Mouse (Mus musculus) telencephalon, adult 2 months (tissue): ENCODE results near the gene Oprm1.
"Not testable (repeated sequence)": the region's sequence is repeated elsewhere in the genome, so short reads cannot be mapped to it uniquely, and the experiment has no call there.

Source experiments
- DNase-seq: peaks from one replicate; pipeline ENCODE4 v3.0.0-alpha.2; 2011; ENCODE audit warnings: low read depth, low spot score

Gene Oprm1

GRCm38 (mm10) chr10:6758206-6758605, at the start of gene Oprm1:
Oprm1 (plus strand) TSS chr10:6758506.
- DNase-seq, result no peak

DNA sequence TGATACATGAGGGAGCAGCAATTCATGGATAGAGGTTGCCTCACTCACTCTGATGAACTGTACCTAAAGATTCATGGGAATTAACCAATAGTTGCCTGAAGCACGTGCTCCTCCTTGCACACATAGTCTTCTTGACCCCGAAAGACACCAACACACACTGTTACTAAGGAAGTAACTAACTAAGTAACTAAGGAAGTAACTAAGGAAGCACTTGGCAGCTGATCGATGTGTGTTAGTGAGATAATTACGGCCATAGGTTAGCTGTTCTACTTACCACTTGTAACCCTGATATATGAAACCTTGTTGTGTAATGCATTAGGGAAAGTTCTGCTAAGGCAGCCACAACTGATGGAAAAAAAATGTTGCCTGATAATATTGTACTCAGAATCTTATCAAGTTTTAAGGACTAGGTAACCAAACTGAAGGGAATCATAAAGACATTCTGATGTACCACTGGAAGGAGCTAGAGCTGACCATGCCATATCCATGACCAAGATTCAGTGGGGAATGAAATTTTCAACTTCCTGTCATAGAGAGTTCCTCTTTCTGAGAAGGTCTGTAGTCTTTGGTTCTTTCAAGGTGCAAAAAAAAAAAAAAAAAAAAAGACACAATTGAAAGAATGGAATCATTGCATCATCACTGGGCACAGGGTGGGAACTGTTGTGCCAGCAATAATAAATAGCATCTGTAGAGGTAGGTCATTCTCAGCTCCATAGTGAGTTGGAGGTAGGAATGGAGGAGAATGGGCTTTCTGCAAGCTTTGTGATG, 40.9 kb upstream of the Oprm1 start:
- DNase-seq, result no peak

- no peak for DNase-seq
Observed at GRCm38 (mm10) chr10:6723765-6724164, 34.5 kb upstream of the Oprm1 start.

GRCm38 (mm10) chr10:6728469-6728868, 29.8 kb upstream of the Oprm1 start:
- DNase-seq, result no peak

- DNase-seq, result no peak
Observed at GRCm38 (mm10) chr10:6753375-6753774, 4.9 kb upstream of the Oprm1 start.

DNA sequence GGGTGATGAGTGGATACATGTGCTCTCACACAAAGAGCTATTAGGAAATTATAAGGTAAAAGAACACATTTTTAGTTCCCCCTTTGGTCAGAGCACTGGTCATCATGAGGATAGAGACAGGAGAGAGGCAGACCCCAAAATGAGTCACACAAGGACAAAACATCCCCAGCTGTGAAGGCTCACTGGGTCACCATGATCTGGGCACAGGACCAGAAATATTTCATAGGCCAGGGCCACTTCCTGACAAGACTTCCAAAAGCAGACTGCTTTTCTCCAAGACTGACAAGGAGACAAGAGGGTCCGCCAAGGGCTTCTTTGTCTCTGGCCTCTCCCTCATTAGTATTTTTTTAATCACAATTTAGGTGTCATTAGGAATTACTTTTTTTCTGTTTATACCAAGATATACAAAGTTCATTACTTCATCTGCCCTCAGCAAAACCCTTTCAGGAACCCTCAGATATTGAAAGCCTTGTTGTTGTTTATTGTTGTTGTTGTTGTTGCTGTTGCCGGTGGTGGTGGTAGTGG, 3.0 kb downstream of the Oprm1 start, which contains the start of gene Gm10945:
Gene Gm10945 (minus strand): TSS at position 475 of the 525 bp plus-strand sequence.
- DNase-seq, result no peak

GRCm38 (mm10) chr10:6788517-6789237, 30.4 kb downstream of the Oprm1 start:
- DNase-seq, result no peak

DNA sequence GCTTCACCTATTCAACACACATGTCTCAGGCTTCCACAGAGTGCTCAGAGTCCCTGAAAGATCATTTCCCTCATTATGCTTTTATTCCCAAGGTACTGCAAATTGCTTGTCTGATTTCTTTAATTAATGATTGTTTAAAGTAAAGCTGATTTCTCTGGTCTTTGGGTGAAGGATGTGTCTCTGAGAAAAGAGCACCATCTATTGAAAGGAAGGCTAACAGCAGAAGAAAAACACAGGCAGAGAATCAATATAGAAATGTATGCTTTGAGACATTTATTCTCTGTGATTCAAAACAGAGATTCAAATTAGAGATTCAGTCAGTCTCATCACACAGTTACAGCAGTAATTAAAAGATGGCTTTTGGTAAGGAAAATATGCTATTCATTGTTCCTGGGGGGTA, 31.9 kb downstream of the Oprm1 start:
- no peak for DNase-seq

DNA sequence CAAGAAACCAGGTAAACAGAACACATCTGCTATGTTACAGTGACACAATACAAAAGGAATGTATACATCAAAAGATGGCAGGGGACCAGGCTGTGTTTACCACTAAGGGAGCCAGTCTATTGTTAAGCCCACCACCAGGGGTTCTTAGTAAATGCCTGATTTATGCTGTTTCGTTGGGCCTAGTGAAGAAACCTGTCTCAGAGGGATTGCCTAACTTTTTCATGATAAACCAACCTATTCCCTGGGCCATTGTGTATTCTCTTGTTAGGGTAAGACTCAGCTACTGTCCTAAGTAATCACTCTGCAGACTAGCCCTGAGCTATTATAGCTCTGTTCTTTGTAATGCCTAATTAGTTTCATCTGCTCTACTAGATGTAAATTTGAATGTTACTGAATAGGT, 62.3 kb downstream of the Oprm1 start:
- DNase-seq, result no peak

- DNase-seq, result no peak
Observed at GRCm38 (mm10) chr10:6842225-6842624, 83.9 kb downstream of the Oprm1 start.

DNA sequence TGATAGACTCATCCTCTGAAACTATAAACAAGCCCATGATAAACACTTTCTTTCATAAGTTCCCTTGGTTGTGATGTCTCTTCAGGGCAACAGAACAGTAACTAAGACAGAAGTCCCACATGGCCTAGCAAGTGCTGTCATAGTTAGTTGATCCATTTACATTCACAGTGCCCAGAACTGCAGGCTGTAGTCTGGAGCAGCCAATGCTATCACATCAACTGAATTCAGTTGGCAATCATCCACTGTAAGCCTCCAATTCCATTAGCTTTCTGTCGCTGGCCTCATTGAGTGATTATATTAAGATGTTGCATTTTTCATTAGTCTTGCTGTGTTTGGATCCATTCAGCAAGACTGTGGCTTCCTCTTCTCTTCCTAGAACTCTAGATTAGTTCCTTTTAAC, 88.0 kb downstream of the Oprm1 start:
- no peak for DNase-seq

- DNase-seq, result peak; percentile 31
Observed at GRCm38 (mm10) chr10:6848162-6848754, 90.0 kb downstream of the Oprm1 start.

DNA sequence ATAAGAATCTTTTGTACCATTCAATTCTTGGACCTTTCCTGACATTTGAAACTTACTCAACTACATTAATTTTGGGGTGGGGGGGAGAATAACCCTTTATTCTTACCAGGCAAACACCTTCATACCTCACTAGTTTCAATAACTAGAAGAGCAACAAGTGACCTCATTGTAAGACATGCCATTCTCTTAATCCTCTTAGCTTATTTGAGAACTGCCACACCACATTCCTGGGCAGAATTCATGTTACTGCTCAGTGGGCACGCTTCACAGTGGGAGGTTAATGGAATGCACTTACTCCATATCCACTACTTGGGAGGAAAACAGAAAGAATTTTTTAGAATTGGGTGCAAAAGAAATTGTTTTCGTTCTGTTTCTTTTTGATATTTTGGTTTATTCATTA, 90.5 kb downstream of the Oprm1 start:
- DNase-seq, result no peak

- DNase-seq, result no peak
Observed at GRCm38 (mm10) chr10:6855812-6856211, 97.5 kb downstream of the Oprm1 start.

GRCm38 (mm10) chr10:6871418-6872072, 113.2 kb downstream of the Oprm1 start:
- peak; percentile 67 for DNase-seq

GRCm38 (mm10) chr10:6873917-6874316, 115.6 kb downstream of the Oprm1 start:
- no peak for DNase-seq

GRCm38 (mm10) chr10:6878276-6878881, 120.1 kb downstream of the Oprm1 start:
- DNase-seq, result no peak

GRCm38 (mm10) chr10:6882041-6882440, 123.7 kb downstream of the Oprm1 start:
- not testable (repeated sequence) for DNase-seq

- DNase-seq, result peak; percentile 50
Observed at GRCm38 (mm10) chr10:6885460-6885859, 127.2 kb downstream of the Oprm1 start.

DNA sequence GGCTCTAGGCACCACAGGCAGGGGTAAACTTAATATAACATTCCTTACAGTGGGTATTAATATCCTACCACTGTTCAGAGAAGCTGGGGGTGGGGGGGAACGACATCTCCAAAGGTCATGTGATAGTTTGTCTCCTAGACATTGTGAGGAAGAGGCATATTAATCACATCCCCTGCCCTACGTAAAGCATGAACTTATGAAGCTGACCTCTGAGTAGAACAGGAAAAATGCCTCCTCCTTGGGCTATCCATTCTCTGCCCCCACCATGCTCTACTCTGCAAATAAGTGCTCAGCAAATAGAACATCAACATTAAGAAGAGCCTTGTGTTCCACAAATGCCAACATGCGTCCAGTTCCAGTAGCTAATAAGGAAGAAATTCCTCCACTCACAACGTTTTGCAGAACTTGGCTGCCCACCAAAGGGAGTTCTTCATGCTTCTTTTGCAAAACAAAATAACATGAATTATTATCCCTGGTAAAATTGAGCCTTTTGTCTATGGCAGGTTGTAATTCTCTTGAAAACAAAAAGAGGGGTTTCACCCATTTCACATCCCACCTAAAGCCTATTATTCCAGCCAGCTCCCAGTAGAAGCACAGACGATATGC, 131.4 kb downstream of the Oprm1 start:
- DNase-seq, result no peak
